In genomic region chr17:23739202-23740135, GRCm38 (mm10) we compare ENCODE assay signal across 8 mouse cellular contexts. TPM values are rescaled to one million over a fixed set of nuclear protein-coding genes. Genes with fewer than 3 reads are reported as not detected.
A peak's percentile ranks its signal among the peaks of the same experiment; 100 is the strongest.
DNase-seq lines count a peak whose midpoint lies in the region; ATAC-seq and TF ChIP-seq lines count a peak whose summit lies in the region.

No protein-coding gene starts in this region.

- no peak overlapping the region for H3K27ac ChIP-seq in thymus, adult 2 months (ENCODE audit: control insufficient read depth, insufficient read depth, low read length)
- no peak overlapping the region for H3K27ac ChIP-seq in heart, embryonic 12.5 days (ENCODE audit: poor library complexity, severe bottlenecking)

- intact Hi-C loops in left cerebral cortex, postnatal 25 days (cut with DNase I), result no loop called here
- intact Hi-C loops in gastrocnemius, postnatal 14 days (cut with DNase I; ENCODE audit: low total_unique reads), result no loop called here

- TF ChIP-seq POLR2A in thymus, adult 2 months (IDR thresholded peaks at IDR 0.05; ENCODE audit: control insufficient read depth, extremely low read depth, insufficient read depth, low read length, poor library complexity), result no peak
- no peak for TF ChIP-seq POLR2A in myocyte (IDR thresholded peaks at IDR 0.05; ENCODE audit: insufficient read length, low read depth)

- peak; percentile 38; the same call in 1 of the 2 replicates for ATAC-seq in heart, embryonic 12.5 days (ENCODE audit: insufficient number of reproducible peaks, low FRiP score)

- peak; percentile 40 for DNase-seq in adrenal gland, adult 2 months
- DNase-seq in adrenal gland, postnatal 14 days, result no peak
- DNase-seq in thymus, adult 2 months, result no peak
- no peak for DNase-seq in thymus, adult 18-20 months
- DNase-seq in left cerebral cortex, postnatal 25 days (ENCODE audit: low spot score in 2 of 2), result peak; percentile 37 to 47
- no peak for DNase-seq in gastrocnemius, postnatal 14 days

- H3K4me1 ChIP-seq in thymus, adult 2 months (replicated peaks; ENCODE audit: control insufficient read depth, insufficient read depth, low read length), result peaks cover 21% of the 10 kb centered on the region
- peaks cover 36% of the 10 kb centered on the region for H3K4me1 ChIP-seq in heart, embryonic 12.5 days (replicated peaks)

- H3K9me3 ChIP-seq in heart, embryonic 12.5 days (replicated peaks), result no peaks in the 10 kb centered on the region

- peak overlapping the region; percentile 68 for H3K4me3 ChIP-seq in thymus, adult 2 months (ENCODE audit: control insufficient read depth, insufficient read depth, low read length)
- peak overlapping the region; percentile 66 for H3K4me3 ChIP-seq in heart, embryonic 12.5 days
- H3K4me3 ChIP-seq in myocyte, result peak overlapping the region; percentile 35

- peaks cover 24% of the 10 kb centered on the region for H3K27me3 ChIP-seq in thymus, adult 2 months (ENCODE audit: control insufficient read depth, insufficient read depth, low read length)
- H3K27me3 ChIP-seq in heart, embryonic 12.5 days (replicated peaks), result peaks cover 73% of the 10 kb centered on the region
- peaks cover 23% of the 10 kb centered on the region for H3K27me3 ChIP-seq in myocyte (ENCODE audit: control insufficient read depth, insufficient read depth, insufficient read length)

- no peaks in the 10 kb centered on the region for H3K36me3 ChIP-seq in thymus, adult 2 months (ENCODE audit: control insufficient read depth, insufficient read depth, low read length)
- H3K36me3 ChIP-seq in heart, embryonic 12.5 days, result peaks cover 26% of the 10 kb centered on the region
- no peaks in the 10 kb centered on the region for H3K36me3 ChIP-seq in myocyte (ENCODE audit: control insufficient read depth, insufficient read depth)

- 8% methylated on average over 48 of the region's 48 CpGs for whole genome bisulfite sequencing in thymus, adult 2 months
- WGBS in heart, embryonic 12.5 days, result under 1% methylated on average over 48 of the region's 48 CpGs

- no peaks in the 10 kb centered on the region for H3K79me2 ChIP-seq in myocyte (ENCODE audit: control insufficient read depth, insufficient read depth)

- peak overlapping the region; percentile 37 for H3ac ChIP-seq in myocyte (ENCODE audit: control insufficient read depth, insufficient read length)

- 0 out of 2 replicates have a peak, but pooled peaks have one; percentile 12 for TF ChIP-seq CTCF in thymus, adult 2 months (IDR thresholded peaks at IDR 0.05; ENCODE audit: borderline replicate concordance, control insufficient read depth, extremely low read depth, insufficient read depth, low read length, poor library complexity)

- peak overlapping the region; percentile 81 for H3K9ac ChIP-seq in heart, embryonic 12.5 days

- H3K4me2 ChIP-seq in heart, embryonic 12.5 days, result peak overlapping the region; percentile 98
- peak overlapping the region; percentile 94 for H3K4me2 ChIP-seq in myocyte (ENCODE audit: low read depth)

TF ChIP-seq in myocyte, 11 proteins besides CTCF, POLR2A, EP300 and RAD21:
- no peak for TF ChIP-seq MAX (IDR thresholded peaks at IDR 0.05; ENCODE audit: low read depth)
- TF ChIP-seq MYOD1 (IDR thresholded peaks at IDR 0.05; ENCODE audit: control insufficient read depth in 1 of 3, insufficient read length in 2 of 3, low read depth in 2 of 3), result no peak
- no peak for TF ChIP-seq TCF12 (IDR thresholded peaks at IDR 0.05; ENCODE audit: insufficient read depth, poor library complexity, severe bottlenecking)
- TF ChIP-seq USF1 (IDR thresholded peaks at IDR 0.05; ENCODE audit: low read depth), result no peak
- TF ChIP-seq REST (IDR thresholded peaks at IDR 0.05; ENCODE audit: insufficient read depth, insufficient read length), result no peak
- no peak for TF ChIP-seq TCF3 (IDR thresholded peaks at IDR 0.05; ENCODE audit: insufficient read length, low read depth)
- TF ChIP-seq CEBPB (IDR thresholded peaks at IDR 0.05; ENCODE audit: insufficient read depth, poor library complexity, severe bottlenecking), result no peak
- TF ChIP-seq POLR2AphosphoS2 (IDR thresholded peaks at IDR 0.05; ENCODE audit: insufficient read length, low read depth), result no peak
- no peak for TF ChIP-seq E2F4 (IDR thresholded peaks at IDR 0.05; ENCODE audit: insufficient read depth)
- no peak for TF ChIP-seq MYOG (IDR thresholded peaks at IDR 0.05; ENCODE audit: control insufficient read depth in 1 of 3, insufficient read depth in 1 of 3, insufficient read length in 2 of 3, low read depth in 2 of 3)
- TF ChIP-seq SRF (IDR thresholded peaks at IDR 0.05; ENCODE audit: control insufficient read depth, insufficient read length, low read depth), result no peak

RNA-seq across cellular contexts. Expression of gene Paqr4, which starts 1.2 kb away (rescaled TPM):
- 10 to 100 TPM in 1 of 2 experiments, 1 to 10 TPM in 1; 7.6 to 17.6 TPM for total RNA-seq in adrenal gland, adult 2 months (2021)
- polyA plus RNA-seq in adrenal gland, adult 2 months (2012; rRNA removed), result 33.3 and 37.8 TPM in 2 replicates
- total RNA-seq in adrenal gland, postnatal 14 days (2021), result 11.3 and 14.3 TPM in 2 replicates
- 12.4 and 13.2 TPM in 2 replicates for polyA plus RNA-seq in thymus, adult 2 months (2012; rRNA removed)
- polyA plus RNA-seq in heart, embryonic 12.5 days (2016; fragmentation: Nextera tagmentation; extraction: Ambion mirVana), result 10.3 and 11.2 TPM in 2 replicates
- total RNA-seq in left cerebral cortex, postnatal 25 days (2021), result 10 to 100 TPM; 52.8 to 58.2 TPM
- 15.4 TPM for polyA plus RNA-seq in myocyte (2012; fragmentation: generic; extraction: Trizol)
- 1 to 10 TPM; 5.7 to 9.1 TPM for total RNA-seq in gastrocnemius, postnatal 14 days (2021)

RNA-seq across cellular contexts. Expression of gene Kremen2, which starts 6.2 kb away (rescaled TPM):
- total RNA-seq in adrenal gland, adult 2 months (2021), result not detected
- 0.28 and 0.54 TPM in 2 replicates for polyA plus RNA-seq in adrenal gland, adult 2 months (2012; rRNA removed)
- total RNA-seq in adrenal gland, postnatal 14 days (2021), result not detected in 2 replicates
- polyA plus RNA-seq in thymus, adult 2 months (2012; rRNA removed), result 2.8 and 3.8 TPM in 2 replicates
- polyA plus RNA-seq in heart, embryonic 12.5 days (2016; fragmentation: Nextera tagmentation; extraction: Ambion mirVana), result 0.17 and 0.33 TPM in 2 replicates
- under 1 TPM; 0.60 to 0.71 TPM for total RNA-seq in left cerebral cortex, postnatal 25 days (2021)
- 0.88 TPM for polyA plus RNA-seq in myocyte (2012; fragmentation: generic; extraction: Trizol)
- not detected for total RNA-seq in gastrocnemius, postnatal 14 days (2021)

RNA-seq across cellular contexts. Expression of gene Pkmyt1, which starts 13.3 kb away (rescaled TPM):
- total RNA-seq in adrenal gland, adult 2 months (2021), result 1 to 10 TPM; 2.8 to 2.9 TPM
- 21.8 and 23.1 TPM in 2 replicates for polyA plus RNA-seq in adrenal gland, adult 2 months (2012; rRNA removed)
- total RNA-seq in adrenal gland, postnatal 14 days (2021), result 9.7 and 11.3 TPM in 2 replicates
- polyA plus RNA-seq in thymus, adult 2 months (2012; rRNA removed), result 145 and 182 TPM in 2 replicates
- polyA plus RNA-seq in heart, embryonic 12.5 days (2016; fragmentation: Nextera tagmentation; extraction: Ambion mirVana), result 32.4 and 32.7 TPM in 2 replicates
- total RNA-seq in left cerebral cortex, postnatal 25 days (2021), result 1 to 10 TPM; 3.0 to 3.3 TPM
- 11.5 TPM for polyA plus RNA-seq in myocyte (2012; fragmentation: generic; extraction: Trizol)
- total RNA-seq in gastrocnemius, postnatal 14 days (2021), result 1 to 10 TPM; 2.1 to 2.3 TPM

RNA-seq across cellular contexts. Expression of gene 1520401A03Rik, which starts 16.9 kb away (rescaled TPM):
- total RNA-seq in adrenal gland, adult 2 months (2021), result 10 to 100 TPM in 1 of 2 experiments, 1 to 10 TPM in 1; 2.5 to 18.2 TPM
- 1.8 and 2.4 TPM in 2 replicates for polyA plus RNA-seq in adrenal gland, adult 2 months (2012; rRNA removed)
- total RNA-seq in adrenal gland, postnatal 14 days (2021), result 1.9 and 3.8 TPM in 2 replicates
- polyA plus RNA-seq in thymus, adult 2 months (2012; rRNA removed), result 0.19 and 0.27 TPM in 2 replicates
- 0.18 TPM in 1 of 2 replicates, not detected in the other for polyA plus RNA-seq in heart, embryonic 12.5 days (2016; fragmentation: Nextera tagmentation; extraction: Ambion mirVana)
- not detected for total RNA-seq in left cerebral cortex, postnatal 25 days (2021)
- polyA plus RNA-seq in myocyte (2012; fragmentation: generic; extraction: Trizol), result 0.40 TPM
- total RNA-seq in gastrocnemius, postnatal 14 days (2021), result under 1 TPM in 1 of 2 experiments, not detected in 1; 0.09 TPM

RNA-seq across cellular contexts. Expression of gene Flywch1, which starts 31.9 kb away (rescaled TPM):
- 10 to 100 TPM; 61.8 to 85.0 TPM for total RNA-seq in adrenal gland, adult 2 months (2021)
- polyA plus RNA-seq in adrenal gland, adult 2 months (2012; rRNA removed), result 45.8 and 49.3 TPM in 2 replicates
- 44.4 and 46.4 TPM in 2 replicates for total RNA-seq in adrenal gland, postnatal 14 days (2021)
- 32.0 and 33.6 TPM in 2 replicates for polyA plus RNA-seq in thymus, adult 2 months (2012; rRNA removed)
- 64.1 and 67.5 TPM in 2 replicates for polyA plus RNA-seq in heart, embryonic 12.5 days (2016; fragmentation: Nextera tagmentation; extraction: Ambion mirVana)
- total RNA-seq in left cerebral cortex, postnatal 25 days (2021), result 100 to 1,000 TPM; 304 to 305 TPM
- polyA plus RNA-seq in myocyte (2012; fragmentation: generic; extraction: Trizol), result 43.5 TPM
- 10 to 100 TPM; 35.6 to 35.8 TPM for total RNA-seq in gastrocnemius, postnatal 14 days (2021)

Comparison
In these comparisons a context has a peak if more than half of its experiments do, and no peak if none do; other contexts are left out.
1. DNase-seq: peak in adrenal gland, adult 2 months (single experiment) and left cerebral cortex, postnatal 25 days (2 of 2); none in adrenal gland, postnatal 14 days (single experiment), thymus, adult 2 months (single experiment), thymus, adult 18-20 months (0 of 2) and gastrocnemius, postnatal 14 days (single experiment).
2. Peak in every context shown above with its lines, with median percentiles within 50 percentile points of each other: H3K4me3 ChIP-seq.